Mouse (Mus musculus) right cerebral cortex, postnatal 4 days (tissue): ENCODE measurements at regions not wholly inside any gene's neighbourhood (a gene's known extent, or its start where the extent isn't known, plus 50 kb on each side); places are given as distances from the start of the nearest gene placed in this dataset.

Experiments
- DNase-seq: peaks from one replicate; pipeline ENCODE4 v3.0.0-alpha.2; 2022

- no peak for DNase-seq
These were observed 65.7 kb upstream of the Klf12 start for GRCm38 (mm10) chr14:100350021-100350790.

- no peak for DNase-seq
These were observed 64.1 kb upstream of the Klf12 start for GRCm38 (mm10) chr14:100348336-100349164.

- no peak for DNase-seq
These were observed 52.4 kb upstream of the Klf12 start for GRCm38 (mm10) chr14:100336926-100337325.
